Mouse (Mus musculus) heart, postnatal 0 days (tissue): Measurements from ENCODE around the gene Map4k2.

Experiments used
- CTCF ChIP-seq: IDR thresholded peaks from 2 replicates; pipeline ENCODE4 v1.5.1; 2016; ENCODE audit warnings: antibody characterized with exemption, control low read depth, low read depth
- EP300 ChIP-seq: IDR thresholded peaks from 2 replicates; pipeline ENCODE4 v1.6.1; 2016; ENCODE audit warnings: antibody characterized with exemption, low read depth

DNA sequence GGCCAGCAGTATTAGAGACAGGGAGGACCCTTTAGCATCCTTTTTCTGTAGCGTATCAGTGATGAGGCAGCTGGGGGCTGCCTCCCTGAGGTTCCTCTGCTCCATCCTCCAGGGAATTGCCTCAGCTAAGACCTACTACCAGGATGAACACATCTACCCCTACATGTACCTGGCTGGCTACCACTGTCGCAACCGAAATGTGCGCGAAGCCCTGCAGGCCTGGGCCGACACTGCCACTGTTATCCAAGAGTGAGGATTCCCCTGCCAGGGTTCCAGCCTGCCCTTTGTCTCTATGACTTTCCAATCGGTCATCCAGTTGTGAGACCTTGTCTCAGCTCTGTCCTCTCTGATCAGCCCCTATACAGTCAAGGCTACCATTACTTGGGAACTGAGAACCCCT is 2.8 kb upstream of the Map4k2 start:
- TF ChIP-seq EP300 = no peak
- no peak for TF ChIP-seq CTCF
